Comparison of ENCODE assay signal across 25 mouse cellular contexts in the genomic region with DNA sequence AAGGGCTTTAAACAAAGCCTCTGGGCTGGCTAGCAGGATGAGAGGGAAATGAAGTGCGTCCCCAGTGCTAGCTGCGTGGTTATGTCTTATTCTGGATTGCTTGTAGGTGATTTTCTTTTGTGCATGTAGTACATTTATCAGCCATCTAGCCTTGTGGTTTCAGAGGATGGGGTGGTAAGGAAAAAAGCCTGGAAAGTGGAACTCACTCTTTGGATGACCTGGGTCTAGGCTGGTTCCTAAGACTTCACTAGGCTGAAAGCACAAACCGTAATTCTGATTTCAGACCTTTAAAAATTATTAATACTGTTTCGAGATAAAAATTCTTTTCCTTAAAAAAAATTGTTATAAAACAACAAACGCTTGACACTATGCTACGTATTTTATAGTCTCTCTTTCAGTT. TPM values are rescaled to one million over a fixed set of nuclear protein-coding genes. Genes with fewer than 3 reads are reported as not detected.
DNase-seq lines count a peak whose midpoint lies in the region; ATAC-seq lines count a peak whose summit lies in the region.
"Had no signal": no experiment of that assay in that cellular context is flagged by ENCODE, and none has a peak within 500 bp of the region (broad histone marks: within the 10 kb centered on the region; RNA-seq: fewer than 3 reads in every experiment).

No protein-coding gene starts in this region.

- H3K4me2 ChIP-seq in embryonic facial prominence, embryonic 11.5 days (ENCODE audit: low read depth, low read length) = no peak overlapping the region
- H3K4me2 ChIP-seq in kidney, embryonic 14.5 days (replicated peaks; ENCODE audit: low read depth, low read length) = no peak overlapping the region
- H3K4me2 ChIP-seq in midbrain, embryonic 11.5 days = no peak overlapping the region
- H3K4me2 ChIP-seq in midbrain, embryonic 15.5 days = no peak overlapping the region
- H3K4me2 ChIP-seq: embryonic facial prominence, embryonic 12.5 days; heart, embryonic 15.5 days; hindbrain, embryonic 15.5 days; limb, embryonic 15.5 days; liver, embryonic 13.5 days; neural tube, embryonic 13.5 days had no signal

- no peaks in the 10 kb centered on the region; the same call in 1 of the 2 replicates for H3K4me1 ChIP-seq in embryonic facial prominence, embryonic 11.5 days (ENCODE audit: control insufficient read depth, insufficient read depth, low read length)
- peaks cover 30% of the 10 kb centered on the region for H3K4me1 ChIP-seq in embryonic facial prominence, embryonic 10.5 days
- H3K4me1 ChIP-seq in kidney, embryonic 14.5 days (ENCODE audit: control insufficient read depth, insufficient read depth, low read length) = peaks cover 18% of the 10 kb centered on the region
- peaks cover 16% of the 10 kb centered on the region for H3K4me1 ChIP-seq in midbrain, embryonic 11.5 days (ENCODE audit: control insufficient read depth, insufficient read depth, low read length)
- H3K4me1 ChIP-seq in midbrain, embryonic 15.5 days = peaks cover 13% of the 10 kb centered on the region
- H3K4me1 ChIP-seq: limb, embryonic 15.5 days had no signal

- WGBS in embryonic facial prominence, embryonic 11.5 days = 92% methylated on average over 6 of the region's 6 CpGs
- 88% methylated on average over 6 of the region's 6 CpGs for WGBS in embryonic facial prominence, embryonic 10.5 days
- 71% methylated on average over 6 of the region's 6 CpGs for WGBS in kidney, embryonic 14.5 days
- WGBS in midbrain, embryonic 11.5 days = 84% methylated on average over 6 of the region's 6 CpGs
- WGBS in midbrain, embryonic 15.5 days = 88% methylated on average over 6 of the region's 6 CpGs

- no peak overlapping the region for H3K27ac ChIP-seq in embryonic facial prominence, embryonic 11.5 days (replicated peaks; ENCODE audit: low read depth, low read length)
- no peak overlapping the region for H3K27ac ChIP-seq in embryonic facial prominence, embryonic 10.5 days (replicated peaks)
- H3K27ac ChIP-seq in kidney, embryonic 14.5 days (ENCODE audit: low read depth, low read length) = no peak overlapping the region
- no peak overlapping the region for H3K27ac ChIP-seq in midbrain, embryonic 11.5 days (ENCODE audit: low read depth, low read length)
- no peak overlapping the region for H3K27ac ChIP-seq in midbrain, embryonic 15.5 days
- H3K27ac ChIP-seq: embryonic facial prominence, embryonic 12.5 days; heart, embryonic 10.5 days; heart, embryonic 15.5 days; hindbrain, embryonic 15.5 days; limb, embryonic 15.5 days; liver, embryonic 13.5 days; neural tube, embryonic 13.5 days had no signal

- no peaks in the 10 kb centered on the region for H3K9me3 ChIP-seq in embryonic facial prominence, embryonic 11.5 days (replicated peaks; ENCODE audit: control insufficient read depth, low read length)
- H3K9me3 ChIP-seq in embryonic facial prominence, embryonic 10.5 days = no peaks in the 10 kb centered on the region
- H3K9me3 ChIP-seq in kidney, embryonic 14.5 days (ENCODE audit: control insufficient read depth, low read length) = no peaks in the 10 kb centered on the region
- no peaks in the 10 kb centered on the region for H3K9me3 ChIP-seq in midbrain, embryonic 11.5 days (ENCODE audit: control insufficient read depth, low read length)
- no peaks in the 10 kb centered on the region for H3K9me3 ChIP-seq in midbrain, embryonic 15.5 days
- H3K9me3 ChIP-seq: embryonic facial prominence, embryonic 12.5 days; heart, embryonic 10.5 days; heart, embryonic 15.5 days; hindbrain, embryonic 15.5 days; limb, embryonic 15.5 days; liver, embryonic 13.5 days; neural tube, embryonic 13.5 days had no signal

- no peaks in the 10 kb centered on the region for H3K27me3 ChIP-seq in embryonic facial prominence, embryonic 11.5 days (ENCODE audit: control insufficient read depth, insufficient read depth, low read length)
- H3K27me3 ChIP-seq in embryonic facial prominence, embryonic 10.5 days (replicated peaks; ENCODE audit: low read depth, poor library complexity, severe bottlenecking) = peaks cover 7% of the 10 kb centered on the region
- no peaks in the 10 kb centered on the region for H3K27me3 ChIP-seq in kidney, embryonic 14.5 days (ENCODE audit: control insufficient read depth, insufficient read depth, low read length)
- H3K27me3 ChIP-seq in midbrain, embryonic 11.5 days (ENCODE audit: control insufficient read depth, insufficient read depth, low read length) = peaks cover 40% of the 10 kb centered on the region
- peaks cover 42% of the 10 kb centered on the region for H3K27me3 ChIP-seq in midbrain, embryonic 15.5 days (replicated peaks)
- H3K27me3 ChIP-seq: embryonic facial prominence, embryonic 12.5 days; heart, embryonic 15.5 days; hindbrain, embryonic 15.5 days; liver, embryonic 13.5 days; neural tube, embryonic 13.5 days had no signal

- no peak overlapping the region for H3K4me3 ChIP-seq in embryonic facial prominence, embryonic 11.5 days (ENCODE audit: low read depth, low read length)
- no peak overlapping the region for H3K4me3 ChIP-seq in embryonic facial prominence, embryonic 10.5 days
- H3K4me3 ChIP-seq in kidney, embryonic 14.5 days (ENCODE audit: low read length) = no peak overlapping the region
- H3K4me3 ChIP-seq in midbrain, embryonic 11.5 days (ENCODE audit: low read depth, low read length) = no peak overlapping the region
- H3K4me3 ChIP-seq in midbrain, embryonic 15.5 days = no peak overlapping the region
- H3K4me3 ChIP-seq: embryonic facial prominence, embryonic 12.5 days; heart, embryonic 10.5 days; heart, embryonic 15.5 days; hindbrain, embryonic 15.5 days; limb, embryonic 15.5 days; liver, embryonic 13.5 days; neural tube, embryonic 13.5 days had no signal

- DNase-seq in embryonic facial prominence, embryonic 11.5 days (ENCODE audit: low spot score) = peak; percentile 31
- no peak for DNase-seq in embryonic facial prominence, embryonic 10.5 days (ENCODE audit: low spot score)
- no peak for DNase-seq in kidney, postnatal 25 days
- peak; percentile 91 for DNase-seq in midbrain, embryonic 11.5 days (ENCODE audit: low spot score, missing footprints)
- DNase-seq in thymus, postnatal 4 days = no peak
- DNase-seq: adrenal gland, postnatal 14 days; cerebellum, adult 11-12 months; cerebellum, adult 9-11 months; gastrocnemius, postnatal 14 days; kidney, adult 9 months; kidney, postnatal 36 days; liver, embryonic 13.5 days; lung, adult 2 months; lung, postnatal 14 days; thymus, postnatal 14 days had no signal

- H3K9ac ChIP-seq in embryonic facial prominence, embryonic 11.5 days (replicated peaks; ENCODE audit: low read length) = no peak overlapping the region
- H3K9ac ChIP-seq in kidney, embryonic 14.5 days (ENCODE audit: low read depth, low read length) = no peak overlapping the region
- no peak overlapping the region for H3K9ac ChIP-seq in midbrain, embryonic 11.5 days (ENCODE audit: low read length)
- no peak overlapping the region for H3K9ac ChIP-seq in midbrain, embryonic 15.5 days
- H3K9ac ChIP-seq: embryonic facial prominence, embryonic 12.5 days; heart, embryonic 15.5 days; hindbrain, embryonic 15.5 days; limb, embryonic 15.5 days; liver, embryonic 13.5 days; neural tube, embryonic 13.5 days had no signal

- H3K36me3 ChIP-seq in embryonic facial prominence, embryonic 11.5 days (replicated peaks; ENCODE audit: control insufficient read depth, insufficient read depth, low read depth, low read length) = no peaks in the 10 kb centered on the region
- no peaks in the 10 kb centered on the region for H3K36me3 ChIP-seq in embryonic facial prominence, embryonic 10.5 days (replicated peaks)
- H3K36me3 ChIP-seq in kidney, embryonic 14.5 days (ENCODE audit: control insufficient read depth, insufficient read depth, low read length) = no peaks in the 10 kb centered on the region
- H3K36me3 ChIP-seq in midbrain, embryonic 11.5 days (ENCODE audit: control insufficient read depth, insufficient read depth, low read length) = no peaks in the 10 kb centered on the region
- no peaks in the 10 kb centered on the region for H3K36me3 ChIP-seq in midbrain, embryonic 15.5 days (replicated peaks)
- H3K36me3 ChIP-seq: embryonic facial prominence, embryonic 12.5 days; heart, embryonic 10.5 days; heart, embryonic 15.5 days; limb, embryonic 15.5 days had no signal

- ATAC-seq in embryonic facial prominence, embryonic 11.5 days (replicated peaks; ENCODE audit: insufficient number of reproducible peaks, low FRiP score, low TSS enrichment, low read depth) = no peak
- ATAC-seq in kidney, embryonic 14.5 days (ENCODE audit: low FRiP score, low TSS enrichment) = peak; percentile 32; the same call in 1 of the 2 replicates
- no peak for ATAC-seq in midbrain, embryonic 11.5 days (ENCODE audit: low FRiP score)
- ATAC-seq in midbrain, embryonic 15.5 days (replicated peaks) = no peak
- ATAC-seq: forebrain, embryonic 14.5 days; intestine, postnatal 0 days had no signal

RNA-seq across cellular contexts. Expression of a gene that starts 22.2 kb away (rescaled TPM):
- polyA plus RNA-seq in embryonic facial prominence, embryonic 11.5 days (2014; fragmentation: Nextera tagmentation; extraction: Ambion mirVana) = 7.4 and 8.4 TPM in 2 replicates
- 3.5 and 6.7 TPM in 2 replicates for polyA plus RNA-seq in embryonic facial prominence, embryonic 10.5 days (2016; fragmentation: Nextera tagmentation; extraction: Ambion mirVana)
- polyA plus RNA-seq in kidney, embryonic 14.5 days (2014; fragmentation: Nextera tagmentation; extraction: Ambion mirVana) = 110 and 145 TPM in 2 replicates
- polyA plus RNA-seq in midbrain, embryonic 11.5 days (2014; fragmentation: Nextera tagmentation; extraction: Ambion mirVana) = 22.5 and 23.1 TPM in 2 replicates
- polyA plus RNA-seq in midbrain, embryonic 15.5 days (2015; fragmentation: Nextera tagmentation; extraction: Ambion mirVana) = 34.4 and 37.2 TPM in 2 replicates

Comparison
In these comparisons a context has a peak if more than half of its experiments do, and no peak if none do; other contexts are left out.
1. DNase-seq: peak in embryonic facial prominence, embryonic 11.5 days (single experiment) and midbrain, embryonic 11.5 days (single experiment); none in embryonic facial prominence, embryonic 10.5 days (single experiment), kidney, postnatal 25 days (0 of 2) and thymus, postnatal 4 days (single experiment).